Mouse (Mus musculus): ENCODE results near the gene Cx3cr1. TPM values are rescaled to one million over a fixed set of nuclear protein-coding genes. Genes with fewer than 3 reads are reported as not detected.

The Cx3cr1 gene
- polyA plus RNA-seq, 1 experiment from 2014 or later, result 8.0 TPM

DNA sequence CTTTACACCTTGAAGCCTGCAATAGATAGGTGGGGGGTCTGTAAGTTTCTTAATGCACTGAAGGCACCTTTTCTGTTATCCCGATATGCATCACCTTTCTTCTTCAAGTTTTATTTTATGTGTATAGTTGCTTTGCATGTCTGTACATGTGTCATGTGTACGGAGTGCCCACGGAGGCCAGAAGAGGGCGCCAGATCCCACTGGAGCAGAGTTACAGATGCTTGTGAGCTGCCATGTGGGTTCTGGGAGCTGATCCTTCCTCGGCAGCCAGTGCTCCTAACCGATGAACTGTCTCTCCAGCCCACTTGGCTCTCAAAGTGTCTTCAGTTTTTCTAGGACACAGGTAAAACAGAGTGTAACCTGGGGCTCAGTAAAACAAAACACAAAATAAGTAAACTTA is 11.6 kb upstream of the Cx3cr1 start:
- H3K27me3 ChIP-seq, result peaks cover 4% of the 10 kb centered on the region; the same call in 1 of the 2 replicates
- no peaks in the 10 kb centered on the region for H3K9me3 ChIP-seq
- no peak overlapping the region for H3K4me3 ChIP-seq
- no peak overlapping the region for H3K4me2 ChIP-seq (replicated peaks)
- no peak overlapping the region for H3K9ac ChIP-seq
- no peak for ATAC-seq (ENCODE audit: insufficient number of reproducible peaks, insufficient read depth, low FRiP score, low TSS enrichment)
- H3K36me3 ChIP-seq, result no peaks in the 10 kb centered on the region
- H3K27ac ChIP-seq, result no peak overlapping the region
- 72% methylated on average over 6 of the region's 6 CpGs for WGBS
- no peaks in the 10 kb centered on the region for H3K4me1 ChIP-seq

DNA sequence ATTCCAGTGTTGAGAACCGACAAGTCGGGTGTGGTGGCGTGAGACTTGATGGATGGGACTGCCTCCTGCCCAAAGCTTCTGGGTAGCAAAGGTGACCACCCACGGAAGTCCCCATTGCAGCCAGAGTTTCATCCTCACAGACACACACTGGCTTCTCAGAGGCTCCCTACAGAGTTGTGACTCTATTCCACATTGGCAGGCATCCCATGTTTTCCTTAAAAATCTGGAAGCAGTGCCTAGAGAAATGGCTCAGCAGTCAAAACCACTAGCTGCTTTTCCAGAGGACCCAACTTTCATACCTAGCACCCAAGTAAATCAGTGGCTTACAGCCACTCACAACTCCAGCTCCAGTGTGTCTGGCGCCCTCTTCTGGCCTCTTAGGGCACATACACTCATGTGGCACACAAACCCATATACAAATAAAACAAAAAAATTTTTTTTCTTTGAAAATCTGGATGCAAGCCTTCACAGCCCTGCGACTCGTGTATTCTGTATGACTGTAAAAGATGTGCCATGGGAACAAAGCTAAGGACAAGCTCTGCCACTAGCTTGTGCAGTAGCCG is 10.9 kb upstream of the Cx3cr1 start:
- no peak overlapping the region for H3K4me3 ChIP-seq
- H3K36me3 ChIP-seq, result no peaks in the 10 kb centered on the region
- H3K27me3 ChIP-seq, result peaks cover 4% of the 10 kb centered on the region; the same call in 1 of the 2 replicates
- no peak for ATAC-seq (ENCODE audit: insufficient number of reproducible peaks, insufficient read depth, low FRiP score, low TSS enrichment)
- no peaks in the 10 kb centered on the region for H3K4me1 ChIP-seq
- H3K9me3 ChIP-seq, result no peaks in the 10 kb centered on the region
- H3K4me2 ChIP-seq (replicated peaks), result no peak overlapping the region
- H3K27ac ChIP-seq, result no peak overlapping the region
- WGBS, result 82% methylated on average over 8 of the region's 8 CpGs
- no peak overlapping the region for H3K9ac ChIP-seq

GRCm38 (mm10) chr9:120079901-120080300 is 10.2 kb upstream of the Cx3cr1 start:
- Histone ChIP-seq H3K4me3 (no peak overlapping the region), H3K27ac (no peak overlapping the region), H3K9me3 (no peaks in the 10 kb centered on the region), H3K4me1 (no peaks in the 10 kb centered on the region), H3K4me2 (replicated peaks) (no peak overlapping the region), H3K36me3 (no peaks in the 10 kb centered on the region), H3K9ac (no peak overlapping the region), H3K27me3 (no peaks in the 10 kb centered on the region)
- no peak for ATAC-seq (ENCODE audit: insufficient number of reproducible peaks, insufficient read depth, low FRiP score, low TSS enrichment)
- WGBS, result 77% methylated on average over 7 of the region's 7 CpGs

GRCm38 (mm10) chr9:120078241-120078640 is 8.6 kb upstream of the Cx3cr1 start:
- Histone ChIP-seq H3K9me3 (no peaks in the 10 kb centered on the region), H3K4me2 (replicated peaks) (no peak overlapping the region), H3K27me3 (no peaks in the 10 kb centered on the region), H3K4me3 (no peak overlapping the region), H3K36me3 (no peaks in the 10 kb centered on the region), H3K9ac (no peak overlapping the region), H3K27ac (no peak overlapping the region), H3K4me1 (no peaks in the 10 kb centered on the region)
- WGBS, result 70% methylated on average over 3 of the region's 3 CpGs
- no peak for ATAC-seq (ENCODE audit: insufficient number of reproducible peaks, insufficient read depth, low FRiP score, low TSS enrichment)

GRCm38 (mm10) chr9:120074516-120074915 is 4.8 kb upstream of the Cx3cr1 start:
- Histone ChIP-seq H3K27ac (no peak overlapping the region), H3K4me3 (no peak overlapping the region), H3K9ac (no peak overlapping the region), H3K4me2 (replicated peaks) (no peak overlapping the region), H3K36me3 (no peaks in the 10 kb centered on the region), H3K9me3 (no peaks in the 10 kb centered on the region), H3K4me1 (no peaks in the 10 kb centered on the region), H3K27me3 (no peaks in the 10 kb centered on the region)
- no peak for ATAC-seq (ENCODE audit: insufficient number of reproducible peaks, insufficient read depth, low FRiP score, low TSS enrichment)
- 85% methylated on average over 7 of the region's 7 CpGs for WGBS

DNA sequence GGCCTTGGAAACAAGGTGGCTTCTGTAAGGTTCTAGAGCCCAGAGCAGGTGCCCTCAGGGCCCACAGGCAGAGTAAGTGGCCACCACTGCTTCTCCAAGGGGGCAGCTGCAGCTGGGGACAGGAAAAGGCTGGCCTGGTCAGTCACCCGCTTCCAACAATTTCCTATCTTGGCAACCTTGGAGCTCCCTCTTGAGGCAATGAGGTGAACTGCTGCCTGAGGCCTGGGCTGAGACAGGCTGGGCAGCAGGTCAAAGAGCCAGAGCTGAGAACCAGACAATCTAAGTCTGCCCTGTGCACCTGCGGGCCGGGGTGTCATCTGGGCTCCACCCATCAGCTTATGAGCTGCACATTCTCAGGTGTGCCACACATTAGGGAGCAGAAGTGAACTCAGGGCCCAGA is 3.5 kb upstream of the Cx3cr1 start:
- ATAC-seq (ENCODE audit: insufficient number of reproducible peaks, insufficient read depth, low FRiP score, low TSS enrichment), result no peak

DNA sequence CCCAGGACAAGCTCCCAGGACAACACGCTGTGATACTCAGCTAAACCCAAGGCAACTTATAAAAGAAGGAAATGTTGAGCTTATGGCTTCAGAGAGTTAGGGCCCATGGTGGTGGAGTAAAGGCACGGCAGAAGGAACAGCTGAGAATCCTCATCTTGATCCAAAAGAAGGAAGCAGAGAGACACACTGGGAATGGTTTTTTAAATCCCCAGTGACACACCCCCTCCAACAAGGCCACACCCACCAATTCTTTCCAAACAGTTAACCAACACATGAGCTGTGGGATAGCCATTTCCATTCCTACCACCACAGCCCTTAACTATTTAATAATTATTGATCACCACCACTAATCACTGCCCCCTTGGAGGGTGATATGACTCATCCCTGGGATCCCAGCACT is 1.6 kb upstream of the Cx3cr1 start:
- no peak overlapping the region for H3K4me3 ChIP-seq
- H3K9me3 ChIP-seq, result no peaks in the 10 kb centered on the region
- H3K27me3 ChIP-seq, result no peaks in the 10 kb centered on the region
- H3K27ac ChIP-seq, result no peak overlapping the region
- H3K4me2 ChIP-seq (replicated peaks), result no peak overlapping the region
- ATAC-seq (ENCODE audit: insufficient number of reproducible peaks, insufficient read depth, low FRiP score, low TSS enrichment), result no peak
- 71% methylated on average over 2 of the region's 2 CpGs for WGBS
- no peaks in the 10 kb centered on the region for H3K4me1 ChIP-seq
- no peaks in the 10 kb centered on the region for H3K36me3 ChIP-seq
- no peak overlapping the region for H3K9ac ChIP-seq

More for the DNA sequence above, 3.5 kb upstream of the Cx3cr1 start:
- no peak overlapping the region for H3K27ac ChIP-seq
- no peak overlapping the region for H3K9ac ChIP-seq
- 21% methylated on average over 3 of the region's 3 CpGs for WGBS
- H3K36me3 ChIP-seq, result no peaks in the 10 kb centered on the region
- H3K27me3 ChIP-seq, result no peaks in the 10 kb centered on the region
- H3K4me3 ChIP-seq, result no peak overlapping the region
- no peaks in the 10 kb centered on the region for H3K9me3 ChIP-seq
- H3K4me2 ChIP-seq (replicated peaks), result no peak overlapping the region
- no peaks in the 10 kb centered on the region for H3K4me1 ChIP-seq

- ATAC-seq (ENCODE audit: insufficient number of reproducible peaks, insufficient read depth, low FRiP score, low TSS enrichment), result no peak
- Histone ChIP-seq H3K9ac (no peak overlapping the region), H3K4me2 (replicated peaks) (no peak overlapping the region), H3K36me3 (no peaks in the 10 kb centered on the region), H3K4me3 (no peak overlapping the region), H3K27ac (no peak overlapping the region), H3K9me3 (no peaks in the 10 kb centered on the region), H3K4me1 (no peaks in the 10 kb centered on the region), H3K27me3 (no peaks in the 10 kb centered on the region)
- 55% methylated on average over 10 of the region's 10 CpGs for WGBS
These were observed 1.6 kb downstream of the Cx3cr1 start for GRCm38 (mm10) chr9:120068047-120068446.

GRCm38 (mm10) chr9:120067609-120068008 is 2.1 kb downstream of the Cx3cr1 start:
- no peaks in the 10 kb centered on the region for H3K27me3 ChIP-seq
- no peak overlapping the region for H3K4me3 ChIP-seq
- no peak overlapping the region for H3K4me2 ChIP-seq (replicated peaks)
- ATAC-seq (ENCODE audit: insufficient number of reproducible peaks, insufficient read depth, low FRiP score, low TSS enrichment), result no peak
- 85% methylated on average over 2 of the region's 2 CpGs for WGBS
- H3K9me3 ChIP-seq, result no peaks in the 10 kb centered on the region
- no peaks in the 10 kb centered on the region for H3K4me1 ChIP-seq
- no peak overlapping the region for H3K9ac ChIP-seq
- no peaks in the 10 kb centered on the region for H3K36me3 ChIP-seq
- no peak overlapping the region for H3K27ac ChIP-seq

DNA sequence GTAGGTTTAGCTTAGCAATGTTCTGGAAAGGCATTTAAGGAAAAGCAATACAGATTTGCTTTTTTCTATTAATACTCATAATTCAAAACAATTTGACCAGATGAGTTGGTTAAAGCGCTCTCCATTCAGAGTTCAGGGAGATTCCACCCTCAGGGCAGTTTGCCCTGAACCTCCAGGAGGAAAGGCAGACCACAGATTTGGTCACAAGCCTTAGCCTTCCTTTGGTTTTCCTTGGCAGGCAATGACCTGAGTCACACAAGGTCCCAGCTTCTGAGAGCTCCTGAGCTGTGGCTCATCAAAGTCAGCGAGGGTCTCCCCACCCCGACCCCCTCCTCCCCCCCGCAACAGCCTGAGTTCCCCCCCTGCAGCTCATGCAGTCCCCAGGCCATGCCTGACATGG is 5.4 kb downstream of the Cx3cr1 start:
- H3K4me2 ChIP-seq (replicated peaks), result no peak overlapping the region
- no peaks in the 10 kb centered on the region for H3K9me3 ChIP-seq
- no peaks in the 10 kb centered on the region for H3K27me3 ChIP-seq
- no peak overlapping the region for H3K27ac ChIP-seq
- ATAC-seq (ENCODE audit: insufficient number of reproducible peaks, insufficient read depth, low FRiP score, low TSS enrichment), result no peak
- H3K4me1 ChIP-seq, result no peaks in the 10 kb centered on the region
- WGBS, result 72% methylated on average over 4 of the region's 4 CpGs
- H3K9ac ChIP-seq, result no peak overlapping the region
- no peak overlapping the region for H3K4me3 ChIP-seq
- H3K36me3 ChIP-seq, result no peaks in the 10 kb centered on the region

DNA sequence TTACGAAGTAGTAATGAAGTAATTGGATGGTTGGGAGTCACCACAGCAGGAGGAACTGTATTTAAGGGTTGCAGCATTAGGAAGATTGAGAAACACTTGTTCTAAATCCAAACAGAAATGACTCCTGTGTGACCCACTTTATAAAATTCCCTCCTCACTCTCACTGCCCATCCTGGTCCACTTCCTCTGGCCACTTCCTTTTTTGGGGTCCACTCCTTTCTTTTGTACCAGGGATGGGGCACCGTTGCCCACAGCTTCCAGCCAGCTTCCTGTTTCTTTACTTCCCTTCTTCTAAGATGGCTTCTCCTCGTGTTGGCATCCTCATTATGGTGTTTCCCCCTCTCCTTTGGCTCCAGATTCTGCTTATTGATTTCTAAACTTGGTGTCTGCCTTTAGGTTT is 10.9 kb downstream of the Cx3cr1 start:
- Histone ChIP-seq H3K4me2 (replicated peaks) (no peak overlapping the region), H3K27ac (no peak overlapping the region), H3K4me3 (no peak overlapping the region), H3K4me1 (0 out of 2 replicates have a peak, but pooled peaks cover 4% of the 10 kb centered on the region), H3K36me3 (no peaks in the 10 kb centered on the region), H3K9me3 (no peaks in the 10 kb centered on the region), H3K9ac (no peak overlapping the region), H3K27me3 (no peaks in the 10 kb centered on the region)
- ATAC-seq (ENCODE audit: insufficient number of reproducible peaks, insufficient read depth, low FRiP score, low TSS enrichment), result no peak
- WGBS, result 67% methylated on average over 3 of the region's 3 CpGs

DNA sequence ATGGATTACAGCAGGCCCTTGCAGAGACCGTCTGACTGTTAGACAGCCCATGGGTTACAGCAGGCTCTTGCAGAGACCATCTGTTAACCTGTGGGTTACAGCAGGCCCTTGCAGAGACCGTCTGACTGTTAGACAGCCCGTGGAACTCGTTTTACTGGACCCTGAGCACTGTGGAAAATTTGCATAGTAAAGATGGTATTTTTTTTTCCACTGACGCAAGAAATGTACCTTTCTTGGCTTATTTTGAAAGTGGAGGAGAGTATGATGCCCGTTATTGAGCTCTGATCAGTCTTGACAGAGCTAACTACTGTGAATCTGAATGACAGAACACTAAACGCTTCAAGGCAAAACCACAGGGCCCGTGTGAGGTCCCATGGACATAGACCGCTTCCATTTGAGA is 13.5 kb downstream of the Cx3cr1 start:
- Histone ChIP-seq H3K4me2 (replicated peaks) (no peak overlapping the region), H3K27me3 (no peaks in the 10 kb centered on the region), H3K27ac (no peak overlapping the region), H3K36me3 (no peaks in the 10 kb centered on the region), H3K4me1 (0 out of 2 replicates have a peak, but pooled peaks cover 4% of the 10 kb centered on the region), H3K9ac (no peak overlapping the region), H3K9me3 (no peaks in the 10 kb centered on the region), H3K4me3 (no peak overlapping the region)
- ATAC-seq (ENCODE audit: insufficient number of reproducible peaks, insufficient read depth, low FRiP score, low TSS enrichment), result no peak
- 74% methylated on average over 9 of the region's 9 CpGs for WGBS
